Mouse (Mus musculus): ENCODE data around the gene Tmem266.

GRCm38 (mm10) chr9:55433875-55434274 lies 107.2 kb downstream of the Tmem266 start:
- no peak for TF ChIP-seq CTCF (conservative IDR thresholded peaks at IDR 0.05; ENCODE audit: insufficient read depth, insufficient read length, low read depth, low read length)
- no peak for TF ChIP-seq POLR2A (IDR thresholded peaks at IDR 0.05; ENCODE audit: low read depth, low read length)

Measured in kidney, adult 2 months (tissue).